Mouse (Mus musculus) cerebellum, adult 9-10 months (tissue): ENCODE results near the gene Ufc1.
"Not testable (repeated sequence)": the region's sequence is repeated elsewhere in the genome, so short reads cannot be mapped to it uniquely, and the experiment has no call there.

ENCODE experiments used
- DNase-seq: peaks from one replicate; pipeline ENCODE4 v3.0.0; 2022

Gene Ufc1

GRCm38 (mm10) chr1:171294298-171295062, at the start of gene Ufc1:
TSS of gene Ufc1 (minus strand) at chr1:171295024.
- DNase-seq: peak; percentile 91

- DNase-seq: peak; percentile 45
These were observed 49.3 kb upstream of the Ufc1 start for GRCm38 (mm10) chr1:171343922-171344677.

- DNase-seq: no peak
These were observed 47.7 kb upstream of the Ufc1 start for GRCm38 (mm10) chr1:171342262-171343207.

- DNase-seq: peak; percentile 42
These were observed 35.4 kb upstream of the Ufc1 start for GRCm38 (mm10) chr1:171330216-171330560.

- DNase-seq: peak; percentile 71
These were observed 34.8 kb upstream of the Ufc1 start for GRCm38 (mm10) chr1:171329433-171330215.

- DNase-seq: peak; percentile 94
These were observed 34.1 kb upstream of the Ufc1 start, which contains the start of gene Dedd for GRCm38 (mm10) chr1:171328839-171329432. TSS of gene Dedd (plus strand) at chr1:171329145.

GRCm38 (mm10) chr1:171328244-171328643, 33.4 kb upstream of the Ufc1 start:
- DNase-seq: no peak

GRCm38 (mm10) chr1:171326588-171326987, 31.8 kb upstream of the Ufc1 start:
- not testable (repeated sequence) for DNase-seq

- no peak for DNase-seq
These were observed 30.7 kb upstream of the Ufc1 start for GRCm38 (mm10) chr1:171325571-171325970.

- no peak for DNase-seq
These were observed 27.2 kb upstream of the Ufc1 start for GRCm38 (mm10) chr1:171322012-171322411.

- peak; percentile 50 for DNase-seq
These were observed 26.6 kb upstream of the Ufc1 start for GRCm38 (mm10) chr1:171321415-171321814.

- DNase-seq: peak; percentile 84
These were observed 25.3 kb upstream of the Ufc1 start for GRCm38 (mm10) chr1:171320151-171320550.

- DNase-seq: no peak
These were observed 24.9 kb upstream of the Ufc1 start for GRCm38 (mm10) chr1:171319748-171320147.

GRCm38 (mm10) chr1:171309321-171309720, 14.5 kb upstream of the Ufc1 start:
- no peak for DNase-seq

- not testable (repeated sequence) for DNase-seq
These were observed 11.3 kb upstream of the Ufc1 start for GRCm38 (mm10) chr1:171306157-171306556.

GRCm38 (mm10) chr1:171298226-171298625, 3.4 kb upstream of the Ufc1 start:
- DNase-seq: peak; percentile 37

GRCm38 (mm10) chr1:171295063-171295402, 209 bp upstream of the Ufc1 start:
- no peak for DNase-seq

GRCm38 (mm10) chr1:171293906-171294297, 922 bp downstream of the Ufc1 start:
- no peak for DNase-seq

- peak; percentile 38 for DNase-seq
These were observed 1.5 kb downstream of the Ufc1 start for GRCm38 (mm10) chr1:171293351-171293750.

GRCm38 (mm10) chr1:171288328-171288727, 6.5 kb downstream of the Ufc1 start:
- peak; percentile 48 for DNase-seq

- DNase-seq: peak; percentile 95
These were observed 7.4 kb downstream of the Ufc1 start, which contains the start of gene Usp21 for GRCm38 (mm10) chr1:171287136-171288081. TSS of gene Usp21 (minus strand) at chr1:171287991.
